Mouse (Mus musculus) testis, adult 2 months (tissue): ENCODE data around the gene Vav2.

Experiments
- CTCF ChIP-seq: fragments of 200-500 bp; IDR thresholded peaks from 2 replicates; pipeline ENCODE4 v1.5.1; 2012; ENCODE audit warnings: low read depth, mild to moderate bottlenecking, inconsistent platforms, low read length, moderate library complexity; ENCODE audit not compliant: control insufficient read depth, insufficient read depth, insufficient replicate concordance
- POLR2A ChIP-seq: fragments of 200-500 bp; IDR thresholded peaks from 2 replicates; pipeline ENCODE4 v1.6.1; 2012; ENCODE audit warnings: low read depth, mild to moderate bottlenecking, inconsistent platforms, low read length, moderate library complexity; ENCODE audit not compliant: control insufficient read depth

- TF ChIP-seq CTCF: no peak
- no peak for TF ChIP-seq POLR2A
These were observed 108.2 kb downstream of the Vav2 start for GRCm38 (mm10) chr2:27318606-27319005.
